ENCODE assay signal across 20 mouse cellular contexts in genomic region chr12:17723182-17723570, GRCm38 (mm10). TPM values are rescaled to one million over a fixed set of nuclear protein-coding genes. Genes with fewer than 3 reads are reported as not detected.
DNase-seq lines count a peak whose midpoint lies in the region; ATAC-seq and TF ChIP-seq lines count a peak whose summit lies in the region.
"Had no signal": no experiment of that assay in that cellular context is flagged by ENCODE, and none has a peak within 500 bp of the region (broad histone marks: within the 10 kb centered on the region; RNA-seq: fewer than 3 reads in every experiment).

No protein-coding gene starts in this region.

- no peak for TF ChIP-seq POLR2A in heart, adult 2 months (IDR thresholded peaks at IDR 0.05; ENCODE audit: insufficient read depth, low read depth, low read length)

- H3K79me3 ChIP-seq in C2C12 (ENCODE audit: low read depth) = peaks cover 82% of the 10 kb centered on the region

- H3K9ac ChIP-seq in forebrain, embryonic 14.5 days (ENCODE audit: low read length) = no peak overlapping the region
- no peak overlapping the region for H3K9ac ChIP-seq in embryonic facial prominence, embryonic 14.5 days (ENCODE audit: low read depth, low read length)
- no peak overlapping the region for H3K9ac ChIP-seq in heart, adult 2 months (ENCODE audit: low read depth, low read length)
- H3K9ac ChIP-seq: forebrain, embryonic 13.5 days; heart, embryonic 12.5 days; hindbrain, embryonic 14.5 days; intestine, embryonic 15.5 days had no signal

- 84% methylated on average over 1 of the region's 1 CpGs for WGBS in forebrain, embryonic 10.5 days
- WGBS in forebrain, embryonic 14.5 days = 90% methylated on average over 1 of the region's 1 CpGs
- 75% methylated on average over 1 of the region's 1 CpGs for WGBS in embryonic facial prominence, embryonic 14.5 days
- 78% methylated on average over 1 of the region's 1 CpGs for WGBS in macrophage (ENCODE audit: missing documents)
- 96% methylated on average over 1 of the region's 1 CpGs for WGBS in heart, adult 2 months

- no peaks in the 10 kb centered on the region for H3K9me3 ChIP-seq in forebrain, embryonic 10.5 days
- no peaks in the 10 kb centered on the region for H3K9me3 ChIP-seq in forebrain, embryonic 14.5 days (replicated peaks; ENCODE audit: control insufficient read depth, low read length)
- H3K9me3 ChIP-seq in embryonic facial prominence, embryonic 14.5 days (ENCODE audit: control insufficient read depth, low read length) = no peaks in the 10 kb centered on the region
- H3K9me3 ChIP-seq: forebrain, embryonic 13.5 days; heart, embryonic 12.5 days; hindbrain, embryonic 10.5 days; intestine, embryonic 15.5 days had no signal

- peak overlapping the region; percentile 37 for H3ac ChIP-seq in C2C12 (ENCODE audit: control insufficient read depth, insufficient read length, low read depth)

- no peak for TF ChIP-seq EP300 in heart, adult 2 months (IDR thresholded peaks at IDR 0.05; ENCODE audit: insufficient read depth, low read depth, low read length)

- no peaks in the 10 kb centered on the region for H3K27me3 ChIP-seq in forebrain, embryonic 10.5 days (ENCODE audit: poor library complexity, severe bottlenecking)
- H3K27me3 ChIP-seq in forebrain, embryonic 14.5 days (replicated peaks; ENCODE audit: control insufficient read depth, insufficient read depth, low read length) = no peaks in the 10 kb centered on the region
- no peaks in the 10 kb centered on the region for H3K27me3 ChIP-seq in C2C12 (ENCODE audit: control insufficient read depth, insufficient read depth, insufficient read length)
- H3K27me3 ChIP-seq in embryonic facial prominence, embryonic 14.5 days (replicated peaks; ENCODE audit: control insufficient read depth, insufficient read depth, low read length) = no peaks in the 10 kb centered on the region
- no peaks in the 10 kb centered on the region for H3K27me3 ChIP-seq in heart, adult 2 months (ENCODE audit: control insufficient read depth, insufficient read depth, low read length)
- H3K27me3 ChIP-seq: forebrain, embryonic 13.5 days; heart, embryonic 12.5 days; intestine, embryonic 15.5 days had no signal

- peak overlapping the region; percentile 31; the same call in 1 of the 2 replicates for H3K27ac ChIP-seq in forebrain, embryonic 10.5 days
- no peak overlapping the region for H3K27ac ChIP-seq in forebrain, embryonic 14.5 days (ENCODE audit: low read depth, low read length)
- H3K27ac ChIP-seq in embryonic facial prominence, embryonic 14.5 days (replicated peaks; ENCODE audit: low read depth, low read length) = no peak overlapping the region; the same call in 1 of the 2 replicates
- peak overlapping the region; percentile 65 for H3K27ac ChIP-seq in macrophage
- H3K27ac ChIP-seq in heart, adult 2 months = no peak overlapping the region
- H3K27ac ChIP-seq: forebrain, embryonic 13.5 days; hindbrain, embryonic 14.5 days had no signal

- H3K79me2 ChIP-seq in C2C12 (ENCODE audit: control insufficient read depth, insufficient read depth) (peaks cover 100% of the 10 kb centered on the region), macrophage (ENCODE audit: inconsistent target) (peaks cover 100% of the 10 kb centered on the region)
- no peaks in the 10 kb centered on the region; the same call in 1 of the 2 replicates for H3K79me2 ChIP-seq in heart, adult 2 months (replicated peaks; ENCODE audit: control insufficient read depth, insufficient read depth, low read length)

- ATAC-seq in forebrain, embryonic 14.5 days = no peak
- no peak for ATAC-seq in embryonic facial prominence, embryonic 14.5 days (ENCODE audit: low read depth)
- ATAC-seq: forebrain, embryonic 13.5 days; intestine, embryonic 15.5 days had no signal

- peaks cover 7% of the 10 kb centered on the region; the same call in 1 of the 2 replicates for H3K36me3 ChIP-seq in forebrain, embryonic 10.5 days (replicated peaks)
- H3K36me3 ChIP-seq in forebrain, embryonic 14.5 days (ENCODE audit: control insufficient read depth, insufficient read depth, low read length) = no peaks in the 10 kb centered on the region
- peaks cover 7% of the 10 kb centered on the region for H3K36me3 ChIP-seq in C2C12 (ENCODE audit: control insufficient read depth, insufficient read depth)
- no peaks in the 10 kb centered on the region for H3K36me3 ChIP-seq in embryonic facial prominence, embryonic 14.5 days (ENCODE audit: control insufficient read depth, insufficient read depth, low read length)
- no peaks in the 10 kb centered on the region; the same call in 1 of the 2 replicates for H3K36me3 ChIP-seq in macrophage (ENCODE audit: inconsistent target)
- no peaks in the 10 kb centered on the region for H3K36me3 ChIP-seq in heart, adult 2 months (ENCODE audit: control insufficient read depth, insufficient read depth, low read length)
- H3K36me3 ChIP-seq: heart, embryonic 12.5 days; hindbrain, embryonic 10.5 days; intestine, embryonic 15.5 days had no signal

- no peak overlapping the region for H3K4me2 ChIP-seq in forebrain, embryonic 14.5 days (ENCODE audit: low read length)
- no peak overlapping the region for H3K4me2 ChIP-seq in embryonic facial prominence, embryonic 14.5 days (ENCODE audit: low read depth, low read length)
- H3K4me2 ChIP-seq: forebrain, embryonic 13.5 days; heart, embryonic 12.5 days; hindbrain, embryonic 14.5 days; intestine, embryonic 15.5 days had no signal

- intact Hi-C loops in heart, adult 2 months (cut with DNase I) = no loop called here

- H3K4me1 ChIP-seq in forebrain, embryonic 10.5 days = peaks cover 46% of the 10 kb centered on the region
- peaks cover 18% of the 10 kb centered on the region for H3K4me1 ChIP-seq in forebrain, embryonic 14.5 days (ENCODE audit: control insufficient read depth, insufficient read depth, low read length)
- H3K4me1 ChIP-seq in embryonic facial prominence, embryonic 14.5 days (ENCODE audit: control insufficient read depth, insufficient read depth, low read length) = peaks cover 52% of the 10 kb centered on the region
- peaks cover 29% of the 10 kb centered on the region for H3K4me1 ChIP-seq in heart, adult 2 months (ENCODE audit: control insufficient read depth, insufficient read depth, low read length)

- no peak for TF ChIP-seq CTCF in C2C12 (IDR thresholded peaks at IDR 0.05; ENCODE audit: control insufficient read depth, insufficient read depth, insufficient read length)
- no peak for TF ChIP-seq CTCF in heart, adult 2 months (IDR thresholded peaks at IDR 0.05)

- H3K4me3 ChIP-seq in forebrain, embryonic 10.5 days = no peak overlapping the region
- H3K4me3 ChIP-seq in forebrain, embryonic 14.5 days (ENCODE audit: low read depth, low read length) = no peak overlapping the region
- no peak overlapping the region for H3K4me3 ChIP-seq in C2C12 (ENCODE audit: insufficient read depth, poor library complexity, severe bottlenecking)
- no peak overlapping the region for H3K4me3 ChIP-seq in embryonic facial prominence, embryonic 14.5 days (ENCODE audit: low read depth, low read length)
- no peak overlapping the region for H3K4me3 ChIP-seq in macrophage (ENCODE audit: inconsistent target)
- no peak overlapping the region for H3K4me3 ChIP-seq in heart, adult 2 months
- H3K4me3 ChIP-seq: forebrain, embryonic 13.5 days; heart, embryonic 12.5 days; hindbrain, embryonic 10.5 days; intestine, embryonic 15.5 days had no signal

- DNase-seq in forebrain, embryonic 10.5 days (ENCODE audit: extremely low spot score, low spot score) = no peak
- no peak for DNase-seq in forebrain, embryonic 14.5 days (ENCODE audit: low spot score)
- DNase-seq in embryonic facial prominence, embryonic 14.5 days (ENCODE audit: low spot score) = peak; percentile 45
- no peak for DNase-seq in ovary, postnatal 14 days (ENCODE audit: low spot score)
- no peak for DNase-seq in left cerebral cortex, adult 18-20 months (ENCODE audit: low spot score in 2 of 2)
- no peak for DNase-seq in heart, adult 2 months
- DNase-seq: adrenal gland, postnatal 10 days; cerebellum, adult 11 months; cerebellum, adult 8-10 months; embryo, embryonic 11 days; gastrocnemius, postnatal 10 days; heart, adult 18-20 months; kidney, adult 18-20 months had no signal

TF ChIP-seq in C2C12, 6 proteins besides CTCF, POLR2A, EP300 and RAD21:
- TF ChIP-seq USF1 (IDR thresholded peaks at IDR 0.05; ENCODE audit: low read depth) = no peak
- no peak for TF ChIP-seq MYOG (IDR thresholded peaks at IDR 0.05; ENCODE audit: control insufficient read depth, extremely low read depth, insufficient read length)
- TF ChIP-seq MAX (IDR thresholded peaks at IDR 0.05) = no peak

RNA-seq across cellular contexts. Expression of gene Hpcal1, which starts 32.5 kb away (rescaled TPM):
- polyA plus RNA-seq in forebrain, embryonic 10.5 days (2016; fragmentation: Nextera tagmentation; extraction: Ambion mirVana) = 36.7 and 36.8 TPM in 2 replicates
- 33.3 and 40.0 TPM in 2 replicates for polyA plus RNA-seq in forebrain, embryonic 14.5 days (2014; fragmentation: Nextera tagmentation; extraction: Ambion mirVana)
- polyA plus RNA-seq in C2C12 (2012; fragmentation: generic; extraction: Trizol) (114 TPM), macrophage (2018) (131 to 142 TPM (median 142 TPM) in 3 replicates)
- 57.1 and 57.7 TPM in 2 replicates for polyA plus RNA-seq in embryonic facial prominence, embryonic 14.5 days (2014; fragmentation: Nextera tagmentation; extraction: Ambion mirVana)
- total RNA-seq in macrophage (2018; cell fraction: chromatin; rRNA removed) = 10 to 100 TPM in 25 of 26 experiments, 1 to 10 TPM in 1; 7.3 to 55.5 (median 28.3) TPM
- total RNA-seq in macrophage (2018; cell fraction: cytosol; rRNA removed) = 100 to 1,000 TPM; 125 to 174 (median 149) TPM
- 100 to 1,000 TPM in 4 of 26 experiments, 10 to 100 TPM in 22; 40.3 to 121 (median 76.1) TPM for total RNA-seq in macrophage (2018; cell fraction: nucleus; rRNA removed)
- 10 to 100 TPM; 80.0 to 93.6 TPM for total RNA-seq in left cerebral cortex, adult 18-20 months (2021)
- total RNA-seq in heart, adult 2 months (2021) = 10 to 100 TPM; 16.3 to 21.5 TPM
- 37.9 and 41.9 TPM in 2 replicates for polyA plus RNA-seq in heart, adult 2 months (2012; rRNA removed)

Comparison
In these comparisons a context has a peak if more than half of its experiments do, and no peak if none do; other contexts are left out.
1. H3K27ac ChIP-seq: peak in forebrain, embryonic 10.5 days (single experiment) and macrophage (single experiment); none in forebrain, embryonic 14.5 days (single experiment), embryonic facial prominence, embryonic 14.5 days (single experiment) and heart, adult 2 months (single experiment).